Mouse (Mus musculus): ENCODE data around the gene Arid4a.

DNA sequence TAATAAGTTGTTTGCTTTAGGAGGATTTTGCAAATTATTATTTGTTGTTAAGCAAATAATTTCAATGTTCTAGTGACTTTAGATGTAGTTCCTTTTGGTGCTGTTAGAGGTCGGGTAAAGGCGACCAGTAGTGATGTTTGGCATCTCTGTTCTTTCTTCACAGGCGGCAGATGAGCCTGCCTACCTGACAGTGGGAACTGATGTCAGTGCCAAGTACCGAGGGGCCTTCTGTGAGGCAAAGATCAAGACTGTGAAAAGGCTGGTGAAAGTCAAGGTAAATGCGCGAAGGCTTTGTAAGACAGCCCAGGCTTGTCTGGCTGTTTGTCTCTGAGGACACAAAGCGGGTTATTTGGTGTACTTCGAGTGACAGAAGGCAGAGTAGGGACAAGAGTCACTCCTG, 3.4 kb downstream of the Arid4a start:
- TF ChIP-seq CTCF (conservative IDR thresholded peaks at IDR 0.05; ENCODE audit: low read length) (no peak), POU5F1 (IDR thresholded peaks at IDR 0.05; ENCODE audit: borderline replicate concordance, low read length) (no peak)

Data from E14TG2a.4 (cell line).